Comparison of ENCODE assay signal across 19 mouse cellular contexts in the genomic region with DNA sequence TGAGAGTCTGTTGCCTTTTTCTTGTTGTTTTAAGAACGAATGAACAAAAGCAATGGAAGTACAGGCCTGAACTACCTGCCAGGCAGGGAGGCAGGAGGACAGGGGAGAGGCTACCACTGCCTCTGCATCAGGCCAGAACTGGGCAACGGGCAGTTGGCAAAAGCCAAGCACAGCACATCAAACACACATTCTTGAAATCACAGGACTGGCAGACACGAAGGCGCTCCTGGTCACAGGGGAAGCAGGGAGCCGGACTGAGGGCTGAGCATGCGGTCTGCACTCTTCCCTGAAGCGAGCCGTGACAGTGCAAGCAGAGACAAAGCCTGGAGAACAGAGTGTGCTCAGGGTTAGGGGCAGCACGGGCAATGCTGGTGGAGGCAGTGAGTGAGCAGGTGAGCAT. TPM values are rescaled to one million over a fixed set of nuclear protein-coding genes. Genes with fewer than 3 reads are reported as not detected.
A peak's percentile ranks its signal among the peaks of the same experiment; 100 is the strongest.
DNase-seq lines count a peak whose midpoint lies in the region; ATAC-seq and TF ChIP-seq lines count a peak whose summit lies in the region.
"Had no signal": no experiment of that assay in that cellular context is flagged by ENCODE, and none has a peak within 500 bp of the region (broad histone marks: within the 10 kb centered on the region; RNA-seq: fewer than 3 reads in every experiment).

No protein-coding gene starts in this region.

- peak; percentile 54 to 73 for DNase-seq in heart, adult 18-20 months
- DNase-seq in heart, embryonic 10.5 days (ENCODE audit: low spot score): no peak
- DNase-seq in kidney, adult 8-10 months: peak; percentile 41 to 68
- no peak for DNase-seq in spleen, adult 2 months (ENCODE audit: low read depth in 1 of 2, low spot score in 2 of 2)
- DNase-seq in spleen, adult 18-20 months: no peak
- DNase-seq in kidney, postnatal 36 days: peak; percentile 63 to 67
- no peak for DNase-seq in lung, postnatal 4 days
- DNase-seq: gastrocnemius, adult 2 months; right cerebral cortex, adult 18-20 months; thymus, adult 18-20 months had no signal

- TF ChIP-seq POLR2A in spleen, adult 2 months (IDR thresholded peaks at IDR 0.05; ENCODE audit: low read depth, low read length): no peak

- no peak overlapping the region for H3K4me2 ChIP-seq in kidney, embryonic 14.5 days (replicated peaks; ENCODE audit: low read depth, low read length)
- H3K4me2 ChIP-seq: embryonic facial prominence, embryonic 13.5 days; forebrain, embryonic 12.5 days; hindbrain, embryonic 15.5 days; lung, embryonic 15.5 days; neural tube, embryonic 15.5 days had no signal

- H3K36me3 ChIP-seq in heart, embryonic 10.5 days: peaks cover 68% of the 10 kb centered on the region
- peaks cover 59% of the 10 kb centered on the region for H3K36me3 ChIP-seq in kidney, embryonic 14.5 days (ENCODE audit: control insufficient read depth, insufficient read depth, low read length)
- H3K36me3 ChIP-seq in spleen, adult 2 months (ENCODE audit: control insufficient read depth, insufficient read depth, low read length): peaks cover 14% of the 10 kb centered on the region

- no peak overlapping the region for H3K4me3 ChIP-seq in heart, embryonic 10.5 days
- H3K4me3 ChIP-seq in kidney, embryonic 14.5 days (ENCODE audit: low read length): no peak overlapping the region
- no peak overlapping the region for H3K4me3 ChIP-seq in spleen, adult 2 months (ENCODE audit: extremely low read depth, insufficient read depth, insufficient read length)
- H3K4me3 ChIP-seq: embryonic facial prominence, embryonic 13.5 days; erythroblast, embryonic 14.5 days; forebrain, embryonic 12.5 days; gastrocnemius, adult 2 months; hindbrain, embryonic 15.5 days; limb, embryonic 10.5 days; lung, embryonic 15.5 days; midbrain, embryonic 10.5 days; neural tube, embryonic 15.5 days had no signal

- no peaks in the 10 kb centered on the region for H3K27me3 ChIP-seq in heart, embryonic 10.5 days (ENCODE audit: insufficient read depth, poor library complexity, severe bottlenecking)
- H3K27me3 ChIP-seq in kidney, embryonic 14.5 days (ENCODE audit: control insufficient read depth, insufficient read depth, low read length): no peaks in the 10 kb centered on the region
- H3K27me3 ChIP-seq in spleen, adult 2 months (ENCODE audit: control insufficient read depth, insufficient read depth, low read length): no peaks in the 10 kb centered on the region
- H3K27me3 ChIP-seq: embryonic facial prominence, embryonic 13.5 days; forebrain, embryonic 12.5 days; hindbrain, embryonic 15.5 days; lung, embryonic 15.5 days; neural tube, embryonic 15.5 days had no signal

- no peak for TF ChIP-seq CTCF in spleen, adult 2 months (IDR thresholded peaks at IDR 0.05; ENCODE audit: extremely low read depth, insufficient read depth, insufficient read length, insufficient replicate concordance)

- H3K4me1 ChIP-seq in heart, embryonic 10.5 days: peaks cover 17% of the 10 kb centered on the region
- H3K4me1 ChIP-seq in kidney, embryonic 14.5 days (ENCODE audit: control insufficient read depth, insufficient read depth, low read length): no peaks in the 10 kb centered on the region
- peaks cover 7% of the 10 kb centered on the region; the same call in 1 of the 2 replicates for H3K4me1 ChIP-seq in spleen, adult 2 months (ENCODE audit: control insufficient read depth, insufficient read depth, insufficient read length)
- H3K4me1 ChIP-seq: embryonic facial prominence, embryonic 13.5 days; limb, embryonic 10.5 days had no signal

- no peak for ATAC-seq in kidney, embryonic 14.5 days (ENCODE audit: low FRiP score, low TSS enrichment)

- 83% methylated on average over 9 of the region's 9 CpGs for WGBS in heart, embryonic 10.5 days
- 94% methylated on average over 9 of the region's 9 CpGs for WGBS in kidney, embryonic 14.5 days
- WGBS in spleen, adult 2 months: 94% methylated on average over 9 of the region's 9 CpGs

- no peak overlapping the region for H3K27ac ChIP-seq in heart, embryonic 10.5 days
- H3K27ac ChIP-seq in kidney, embryonic 14.5 days (ENCODE audit: low read depth, low read length): no peak overlapping the region
- peak overlapping the region; percentile 43 for H3K27ac ChIP-seq in spleen, adult 2 months (ENCODE audit: insufficient read depth, low read length)
- H3K27ac ChIP-seq: embryonic facial prominence, embryonic 13.5 days; forebrain, embryonic 12.5 days; gastrocnemius, adult 2 months; hindbrain, embryonic 15.5 days; limb, embryonic 10.5 days; lung, embryonic 15.5 days; midbrain, embryonic 10.5 days; neural tube, embryonic 15.5 days had no signal

- H3K9ac ChIP-seq in kidney, embryonic 14.5 days (ENCODE audit: low read depth, low read length): no peak overlapping the region
- H3K9ac ChIP-seq: embryonic facial prominence, embryonic 13.5 days; forebrain, embryonic 12.5 days; hindbrain, embryonic 15.5 days; lung, embryonic 15.5 days; neural tube, embryonic 15.5 days had no signal

- no peaks in the 10 kb centered on the region for H3K9me3 ChIP-seq in heart, embryonic 10.5 days
- no peaks in the 10 kb centered on the region for H3K9me3 ChIP-seq in kidney, embryonic 14.5 days (ENCODE audit: control insufficient read depth, low read length)
- H3K9me3 ChIP-seq: embryonic facial prominence, embryonic 13.5 days; forebrain, embryonic 12.5 days; hindbrain, embryonic 15.5 days; limb, embryonic 10.5 days; lung, embryonic 15.5 days; midbrain, embryonic 10.5 days; neural tube, embryonic 15.5 days had no signal

RNA-seq across cellular contexts. Expression of a gene that starts 54.9 kb away (rescaled TPM):
- 10 to 100 TPM; 15.2 to 20.9 TPM for total RNA-seq in heart, adult 18-20 months (2021)
- polyA plus RNA-seq in heart, embryonic 10.5 days (2016; fragmentation: Nextera tagmentation; extraction: Ambion mirVana): 20.0 and 24.0 TPM in 2 replicates
- polyA plus RNA-seq in kidney, embryonic 14.5 days (2014; fragmentation: Nextera tagmentation; extraction: Ambion mirVana): 32.3 and 37.7 TPM in 2 replicates
- 59.3 and 65.7 TPM in 2 replicates for polyA plus RNA-seq in spleen, adult 2 months (2012; rRNA removed)

Comparison
In these comparisons a context has a peak if more than half of its experiments do, and no peak if none do; other contexts are left out.
1. DNase-seq: peak in heart, adult 18-20 months (2 of 2), kidney, adult 8-10 months (2 of 2) and kidney, postnatal 36 days (2 of 2); none in heart, embryonic 10.5 days (single experiment), spleen, adult 2 months (0 of 2), spleen, adult 18-20 months (0 of 2) and lung, postnatal 4 days (0 of 2).